Mouse (Mus musculus): ENCODE measurements at regions not wholly inside any gene's neighbourhood (a gene's known extent, or its start where the extent isn't known, plus 50 kb on each side); places are given as distances from the start of the nearest gene placed in this dataset.
"Not testable (repeated sequence)": the region's sequence is repeated elsewhere in the genome, so short reads cannot be mapped to it uniquely, and the experiment has no call there.

DNA sequence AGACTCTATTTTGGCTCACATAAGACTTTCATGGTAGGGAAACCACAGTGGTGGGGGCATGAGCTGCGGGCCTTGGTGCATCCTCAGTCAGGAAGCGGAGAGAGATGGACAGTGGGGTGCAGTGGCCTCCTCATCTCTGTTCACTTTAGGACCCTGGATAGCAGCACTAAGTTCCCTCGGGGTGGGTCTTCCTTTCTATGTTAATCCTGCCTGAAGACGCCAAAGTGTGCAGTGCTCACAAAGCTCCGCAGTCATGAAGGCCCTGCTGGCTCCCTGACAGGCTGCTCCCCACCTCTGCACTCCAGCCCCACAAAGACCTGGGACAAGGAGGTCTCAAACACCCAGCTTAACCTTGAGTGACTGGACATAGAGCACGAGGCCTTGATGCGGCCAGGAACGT, 56.8 kb downstream of the Sox1 start:
- no peak for DNase-seq (ENCODE audit: low spot score)

DNA sequence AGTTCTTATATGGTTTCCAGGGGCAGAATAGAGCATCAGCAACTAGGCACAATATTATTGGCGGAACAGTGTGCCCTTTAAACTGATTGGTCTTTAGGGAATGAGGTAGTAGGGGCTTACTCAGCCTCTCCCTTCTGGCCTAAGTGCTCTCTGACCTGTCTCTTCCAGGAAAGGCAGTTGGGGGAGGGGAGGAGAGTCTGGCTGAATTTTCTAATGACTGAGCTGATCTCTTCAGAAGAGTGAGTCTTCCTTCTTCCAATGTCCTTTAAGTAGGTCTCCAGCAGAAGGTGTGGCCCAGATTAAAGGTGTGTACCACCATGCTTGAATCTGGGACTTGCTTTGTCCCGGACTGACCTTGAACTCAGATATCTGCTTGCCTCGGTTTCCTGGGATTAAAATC, 60.3 kb downstream of the Sox1 start:
- not testable (repeated sequence) for DNase-seq (ENCODE audit: low spot score)

DNA sequence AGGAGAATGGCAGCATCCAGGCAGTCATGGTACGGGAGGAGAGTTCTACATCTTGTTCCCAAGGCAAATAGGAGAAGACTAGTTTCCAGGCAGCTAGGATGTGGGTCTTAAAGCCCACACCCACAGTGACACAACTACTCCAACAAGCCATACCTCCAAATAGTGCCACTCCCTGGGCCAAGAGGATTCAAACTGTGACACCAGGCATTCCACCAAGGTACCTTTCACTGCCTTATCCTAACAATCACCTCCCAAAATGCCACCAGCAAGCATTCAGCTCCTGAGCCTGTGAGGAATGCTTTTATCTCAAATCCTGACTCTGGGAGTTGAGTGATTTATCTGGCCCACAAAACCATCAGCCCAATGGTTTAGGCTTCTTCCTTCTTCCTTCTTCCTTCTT, 61.2 kb downstream of the Sox1 start:
- no peak for DNase-seq (ENCODE audit: low spot score)

DNA sequence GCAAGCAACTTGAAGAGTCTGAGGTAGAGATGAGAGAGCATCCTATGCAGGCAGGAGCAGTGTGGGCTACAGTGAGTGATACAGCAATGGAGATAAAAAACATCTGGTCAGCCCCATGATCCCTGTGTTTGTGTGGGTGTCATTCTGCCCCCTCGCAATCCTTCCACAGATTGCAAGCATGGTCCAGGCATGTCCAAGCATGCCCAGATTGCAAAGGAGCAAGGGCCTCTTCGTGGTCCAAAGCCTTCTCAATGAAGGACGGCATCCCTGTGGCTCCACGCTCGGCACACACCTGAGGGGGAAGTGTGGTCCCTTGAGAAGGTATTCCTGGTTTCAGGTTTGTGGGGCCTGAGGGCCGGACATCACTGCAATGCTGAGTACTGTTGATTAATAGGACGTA, 61.9 kb downstream of the Sox1 start:
- no peak for DNase-seq (ENCODE audit: low spot score)

DNA sequence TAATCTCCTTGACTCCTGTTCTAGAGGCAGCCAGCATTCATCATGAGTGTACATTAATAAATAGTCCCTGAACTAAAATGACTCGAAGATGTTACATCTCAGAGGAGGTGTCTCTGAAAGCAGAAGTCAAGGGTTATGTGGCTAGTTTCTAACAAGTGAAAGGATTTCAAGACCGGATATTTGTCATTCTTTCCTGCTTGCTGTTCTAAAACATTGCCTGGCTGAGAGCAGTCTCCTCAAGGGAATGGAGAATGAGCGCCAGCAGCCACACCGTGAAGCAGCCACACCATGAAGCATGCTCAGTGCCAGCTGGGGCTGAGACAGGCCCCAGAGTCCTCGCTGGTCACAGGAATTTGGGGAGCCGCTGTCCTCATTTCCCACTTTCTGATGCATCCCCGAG, 71.8 kb downstream of the Sox1 start:
- no peak for DNase-seq (ENCODE audit: low spot score)

DNA sequence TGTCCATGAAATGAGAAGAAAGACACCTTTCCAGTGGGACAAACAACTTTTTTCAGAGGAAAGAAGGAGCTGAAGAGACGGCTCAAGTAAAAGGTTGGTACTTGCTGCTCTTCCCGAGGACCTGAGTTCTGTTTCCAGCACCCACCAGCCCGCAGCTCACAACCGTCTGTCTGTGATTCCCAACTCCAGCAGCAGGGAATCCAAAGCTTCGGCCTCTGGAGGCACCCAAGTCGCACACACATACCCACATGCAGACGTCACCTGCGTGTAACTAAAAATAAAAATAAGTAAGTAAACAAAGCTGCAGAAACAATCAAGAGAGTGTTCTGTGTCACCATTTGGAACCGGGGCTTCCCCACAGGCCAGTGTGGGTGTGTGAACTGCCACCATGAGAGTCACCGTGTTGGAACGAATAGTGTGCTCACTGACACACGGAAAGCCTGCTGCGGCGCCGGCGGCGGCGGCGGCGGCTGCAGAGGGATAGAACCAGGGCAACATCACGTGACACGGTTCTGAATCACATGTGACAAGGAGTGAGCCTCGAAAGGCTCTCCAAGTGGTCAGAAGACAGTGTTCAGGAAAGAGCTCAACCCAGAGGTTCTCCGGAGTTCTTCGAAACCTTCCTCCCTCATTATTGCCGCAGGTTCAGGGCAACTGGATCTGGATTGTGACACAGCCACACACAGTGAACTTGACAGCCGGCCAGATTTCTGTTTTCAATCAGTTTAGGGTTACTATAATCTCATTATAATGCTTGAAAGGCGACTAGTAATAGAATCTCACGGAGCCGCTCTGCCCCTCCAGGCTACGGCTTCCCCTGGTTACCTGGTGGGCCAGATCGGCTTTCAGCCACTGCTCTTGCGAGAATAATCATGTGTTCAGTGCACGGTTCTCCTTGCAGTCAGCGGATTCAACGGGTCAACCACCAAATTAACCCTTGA, 72.6 kb downstream of the Sox1 start:
- DNase-seq (ENCODE audit: low spot score) = no peak

DNA sequence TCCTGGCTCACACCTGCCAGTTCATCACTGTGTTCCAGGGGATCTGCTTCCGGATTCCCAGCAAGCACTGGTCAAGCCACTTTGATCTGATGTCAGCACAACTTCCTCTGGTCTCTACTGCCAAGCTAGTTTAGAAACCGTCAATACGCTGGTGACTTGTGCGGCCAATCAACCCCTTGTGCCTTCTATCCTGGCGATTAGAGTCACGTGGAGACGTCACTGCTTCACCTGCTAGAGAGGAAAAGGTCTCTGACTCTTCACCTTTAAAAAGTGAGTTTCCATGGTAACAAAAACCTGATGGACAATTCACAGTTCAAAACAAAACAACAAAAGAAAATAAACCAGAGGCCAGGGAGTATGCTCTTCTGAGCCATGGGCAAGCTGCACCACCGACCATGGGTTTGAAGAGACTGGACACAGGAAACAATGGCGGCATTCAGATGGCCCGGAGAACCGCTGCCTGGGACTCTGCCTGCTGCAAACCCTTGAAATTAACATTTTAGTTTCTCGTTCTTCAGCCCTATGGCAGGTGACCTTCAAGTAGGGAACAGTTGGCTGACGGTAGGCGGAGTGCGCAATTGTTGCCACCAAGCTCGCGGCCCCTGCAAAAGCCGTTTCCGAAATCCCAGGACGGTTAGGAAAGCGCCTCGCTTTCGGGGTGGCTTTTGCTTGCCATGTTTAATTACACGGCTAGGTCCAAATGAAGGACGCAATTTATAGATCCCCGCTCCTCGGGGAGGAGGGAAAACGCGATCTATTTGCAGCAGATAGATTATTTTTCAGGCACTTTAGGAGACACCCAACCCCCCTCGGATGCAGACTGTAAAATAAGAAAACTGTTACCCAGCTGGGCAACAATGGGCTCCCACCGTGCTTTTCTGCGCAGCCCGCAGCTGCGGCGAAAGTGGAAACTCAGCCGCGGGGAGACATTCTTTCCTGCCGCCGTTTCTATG, 82.6 kb downstream of the Sox1 start:
- DNase-seq (ENCODE audit: low spot score) = no peak

DNA sequence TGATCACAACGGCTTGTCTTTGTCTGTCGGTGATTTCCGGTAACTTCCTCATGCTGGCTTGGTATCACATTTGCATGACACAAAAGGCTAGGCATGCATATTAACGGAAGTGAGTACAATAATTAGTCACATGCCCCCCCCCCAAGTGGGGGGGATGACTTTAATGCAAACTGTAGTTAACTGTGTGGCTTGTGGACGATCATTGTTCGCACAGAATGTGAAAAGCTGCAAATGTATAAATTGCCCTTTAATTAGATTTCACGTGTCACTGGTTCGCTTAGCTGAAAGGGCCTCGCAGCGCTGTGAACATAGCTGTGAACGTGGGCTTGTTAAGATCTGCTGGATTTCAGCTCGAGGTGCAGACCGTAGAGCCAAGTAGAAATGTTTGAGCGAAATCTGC, 86.8 kb downstream of the Sox1 start:
- no peak for DNase-seq (ENCODE audit: low spot score)

DNA sequence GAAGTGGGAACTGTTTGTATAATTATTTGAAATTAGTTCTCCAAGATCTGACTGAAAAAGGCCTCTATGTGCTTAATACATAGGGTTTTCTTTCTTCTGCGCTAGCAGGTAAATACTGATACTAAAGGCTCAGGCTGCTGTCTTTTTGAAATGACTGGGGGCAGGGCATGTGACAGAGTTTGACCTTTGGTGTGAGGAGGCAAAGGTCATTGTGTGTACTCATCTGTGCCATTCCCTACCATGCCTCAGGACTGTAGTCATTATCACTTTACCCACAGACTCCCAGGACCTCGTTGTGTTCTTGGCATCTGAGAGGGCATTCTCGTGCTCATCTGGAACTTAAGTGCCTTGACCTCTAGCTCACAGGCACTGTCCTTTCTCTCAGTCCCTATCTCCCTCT, 88.5 kb downstream of the Sox1 start:
- DNase-seq (ENCODE audit: low spot score) = no peak

DNA sequence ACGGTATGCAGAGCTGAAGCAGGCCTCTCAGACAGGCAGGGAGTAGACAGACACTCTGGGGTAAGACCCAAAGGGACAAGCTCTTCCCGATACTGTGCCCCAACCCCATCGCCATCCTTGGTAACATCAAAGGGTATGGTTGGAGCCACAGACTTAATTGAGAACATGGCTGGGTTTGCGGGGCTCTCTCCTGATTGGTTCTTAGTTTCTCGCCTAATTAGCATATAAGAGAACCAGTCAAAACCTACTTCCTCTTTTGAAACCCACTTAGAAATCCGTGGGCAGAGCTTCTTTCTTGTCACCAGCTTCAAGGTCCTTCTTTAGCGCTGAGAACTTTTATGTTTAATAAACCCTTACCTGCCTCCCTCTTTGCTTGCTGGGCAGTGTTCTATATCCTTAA, 87.5 kb upstream of the Spaca7 start:
- DNase-seq (ENCODE audit: low spot score) = no peak

DNA sequence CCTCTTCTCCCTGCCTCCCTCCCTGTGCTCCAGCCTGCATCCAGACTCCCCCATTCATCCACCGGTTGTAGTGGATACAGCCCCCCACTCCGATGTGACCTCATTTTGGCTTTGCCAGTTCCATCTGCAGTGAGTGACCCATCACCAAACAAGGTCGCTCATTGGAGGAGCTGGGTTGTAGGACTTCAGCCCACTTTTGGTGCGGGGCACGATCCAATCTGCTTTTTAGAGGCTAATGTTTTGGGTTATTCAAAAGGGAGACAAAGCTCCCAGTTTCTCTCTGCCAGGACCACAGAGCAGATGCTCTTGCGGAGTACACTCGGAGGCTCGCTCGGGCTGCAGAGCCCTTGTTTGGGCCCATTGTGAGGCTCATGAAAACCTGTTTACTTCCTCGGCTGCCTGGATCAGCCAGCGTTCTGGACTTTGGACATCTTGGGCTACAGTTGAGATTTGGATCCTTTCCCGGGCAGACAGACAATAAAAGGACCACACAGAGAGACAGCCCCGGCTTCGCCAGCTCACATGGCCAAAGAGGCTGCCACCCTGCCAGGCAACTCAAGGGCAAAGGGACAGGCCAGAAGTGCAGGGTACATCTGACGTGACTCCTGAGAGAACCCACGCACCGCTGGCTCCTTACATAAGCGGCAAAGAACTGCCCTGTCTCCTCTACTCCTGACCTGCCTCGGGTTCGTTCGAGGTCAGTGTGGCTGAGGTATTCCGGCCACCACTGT, 86.3 kb upstream of the Spaca7 start:
- no peak for DNase-seq (ENCODE audit: low spot score)

DNA sequence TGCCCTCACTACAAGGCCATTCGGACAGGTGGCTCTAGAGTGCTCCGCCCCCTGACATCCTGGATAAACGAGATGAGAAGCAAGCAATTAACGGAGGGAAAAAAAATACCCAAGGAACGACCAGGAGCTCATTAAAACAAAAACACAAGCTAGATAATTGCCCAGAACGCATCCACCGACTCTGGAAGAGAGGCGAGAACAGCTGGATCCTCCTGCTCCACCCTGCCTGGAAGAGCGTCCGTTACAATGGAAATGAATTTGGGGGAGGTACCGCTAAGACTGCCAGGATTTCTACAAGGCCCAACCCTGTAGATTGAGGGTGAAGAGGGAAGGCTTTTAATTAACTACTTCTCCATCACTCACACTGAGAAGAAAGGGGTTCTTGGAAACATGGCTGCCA, 85.6 kb upstream of the Spaca7 start:
- DNase-seq (ENCODE audit: low spot score) = no peak

DNA sequence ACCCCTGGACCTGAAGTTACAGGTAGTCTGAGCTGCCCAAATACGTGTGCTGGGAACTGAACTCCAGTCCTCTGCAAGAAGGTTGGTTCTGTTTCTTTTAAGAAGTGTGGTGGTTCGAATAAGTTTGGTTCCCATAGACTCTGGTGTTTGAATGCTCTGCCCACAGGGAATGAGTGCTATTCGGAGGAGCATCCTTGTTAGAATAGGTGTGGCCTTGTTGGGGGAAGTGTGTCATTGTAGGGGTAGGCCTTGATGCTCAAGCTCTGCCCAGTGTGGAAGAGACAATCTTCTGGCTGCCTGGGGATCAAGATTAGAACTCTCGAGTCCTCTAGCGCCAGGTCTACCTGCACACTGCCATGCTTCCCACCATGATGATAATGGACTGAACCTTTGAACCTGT, 83.6 kb upstream of the Spaca7 start:
- DNase-seq (ENCODE audit: low spot score) = no peak

DNA sequence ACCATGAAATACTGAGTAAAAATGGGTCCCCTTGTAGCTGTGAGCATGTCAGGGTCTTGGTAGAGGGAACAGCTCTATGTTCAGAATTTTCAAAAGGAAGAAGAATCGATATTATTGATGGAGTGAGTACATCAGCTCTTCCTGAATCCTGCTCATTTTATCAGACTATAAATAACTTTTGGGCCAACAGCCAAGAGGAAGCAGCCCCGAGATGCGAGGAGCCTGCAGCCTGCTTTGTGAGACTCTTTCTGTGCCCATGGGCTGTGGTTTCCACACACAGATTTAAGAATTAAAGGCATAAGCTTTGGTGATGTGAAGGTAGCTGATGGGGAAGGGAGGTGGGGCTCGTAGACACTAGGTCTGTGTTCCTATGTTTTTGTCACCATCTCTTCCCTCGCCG, 81.4 kb upstream of the Spaca7 start:
- DNase-seq (ENCODE audit: low spot score) = no peak

DNA sequence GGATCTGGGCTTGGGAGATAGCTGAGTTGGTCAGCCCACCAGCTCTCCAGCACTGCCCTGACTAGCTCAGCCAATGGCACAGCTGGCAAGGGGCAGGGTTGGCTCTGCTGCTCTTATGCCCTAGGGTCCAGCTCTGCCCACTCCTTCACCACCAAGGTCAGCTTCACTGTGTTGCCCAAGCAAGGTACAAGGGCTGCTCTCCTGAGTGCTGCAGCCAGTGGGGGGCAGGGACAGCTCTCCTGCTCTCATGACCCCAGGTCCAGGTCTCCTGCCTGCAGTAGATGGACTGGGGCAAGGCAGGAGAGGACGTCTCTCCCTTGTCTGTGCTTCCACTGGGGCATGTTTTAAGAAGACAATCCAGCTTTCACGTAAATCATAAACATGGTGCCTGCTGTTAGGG, 80.4 kb upstream of the Spaca7 start:
- DNase-seq (ENCODE audit: low spot score) = no peak

DNA sequence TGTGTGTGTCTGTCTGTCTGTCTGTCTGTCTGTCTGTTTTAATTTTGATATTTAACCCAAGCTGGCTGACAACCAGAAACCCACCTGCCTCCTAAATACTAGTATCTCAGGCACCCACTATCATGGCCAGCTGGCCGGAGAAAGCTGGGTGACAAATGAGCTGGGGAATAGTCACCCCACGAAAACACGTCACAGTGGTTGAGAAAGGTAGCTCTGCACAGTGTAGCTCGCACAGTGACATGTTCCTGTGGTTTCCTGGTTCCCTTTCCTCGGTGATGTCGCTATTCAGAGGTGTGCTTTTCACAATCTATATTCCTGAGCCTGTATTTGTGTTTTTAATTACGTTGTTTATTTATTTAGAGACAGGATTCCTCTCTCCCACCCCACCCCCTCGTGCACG, 78.3 kb upstream of the Spaca7 start:
- no peak for DNase-seq (ENCODE audit: low spot score)

DNA sequence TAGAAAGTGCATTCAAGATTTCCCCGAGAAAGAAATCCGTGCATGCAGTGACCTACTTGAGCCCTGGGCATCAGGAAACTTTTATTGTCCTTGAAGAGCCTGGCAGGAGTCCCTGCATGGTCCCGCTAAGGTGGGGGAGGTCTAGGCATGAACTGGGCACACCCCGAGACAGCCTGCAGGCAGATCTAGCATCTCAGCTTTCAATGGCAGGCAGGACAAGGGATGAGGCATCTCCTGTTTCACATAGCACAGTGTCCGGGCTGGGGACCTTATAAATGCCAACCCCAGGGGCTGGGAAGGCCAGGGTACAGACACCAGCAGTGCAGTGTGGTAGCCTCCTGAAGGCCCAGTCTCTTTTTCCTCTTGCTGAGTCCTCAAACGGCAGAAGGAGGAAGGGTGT, 75.4 kb upstream of the Spaca7 start:
- DNase-seq (ENCODE audit: low spot score) = no peak

DNA sequence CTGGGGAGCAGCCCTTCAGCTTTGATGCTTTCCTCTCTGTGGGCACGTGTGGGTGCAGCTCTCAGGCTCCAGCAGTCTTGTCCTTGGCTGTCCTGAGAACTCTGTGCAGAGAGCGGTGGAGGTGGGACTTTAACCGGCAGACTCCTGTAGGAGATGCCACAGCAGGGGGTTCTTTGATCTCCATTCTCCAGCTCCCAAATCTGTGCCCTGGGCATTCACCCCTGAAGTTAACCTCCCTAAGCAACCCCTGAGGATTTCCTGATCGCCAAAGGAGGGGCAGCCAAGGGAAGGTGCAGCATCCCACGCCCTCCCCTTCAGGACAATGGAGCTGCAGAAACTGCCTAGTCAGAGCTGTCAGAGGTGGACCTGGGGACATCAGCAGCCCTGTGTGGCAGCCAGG, 73.2 kb upstream of the Spaca7 start:
- DNase-seq (ENCODE audit: low spot score) = no peak

DNA sequence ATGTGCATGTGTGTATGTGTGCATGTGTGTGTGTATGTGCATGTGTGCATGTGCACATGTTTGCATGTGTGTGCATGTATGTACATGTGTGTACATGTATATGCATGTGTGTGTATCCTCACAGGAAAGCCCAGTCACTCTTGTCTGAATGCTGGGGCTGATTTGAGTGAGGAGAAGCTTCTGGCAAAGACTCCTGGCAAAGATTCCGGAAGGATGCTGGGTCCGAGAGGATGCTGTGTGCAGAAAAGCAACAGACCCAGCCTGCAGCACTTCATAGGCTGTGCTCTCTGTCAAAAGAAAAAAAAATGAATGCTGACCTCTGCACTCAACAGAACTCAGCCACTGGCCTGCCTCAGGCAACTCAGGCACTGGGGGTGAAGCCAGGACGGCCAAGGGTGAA, 72.5 kb upstream of the Spaca7 start:
- DNase-seq (ENCODE audit: low spot score) = no peak

DNA sequence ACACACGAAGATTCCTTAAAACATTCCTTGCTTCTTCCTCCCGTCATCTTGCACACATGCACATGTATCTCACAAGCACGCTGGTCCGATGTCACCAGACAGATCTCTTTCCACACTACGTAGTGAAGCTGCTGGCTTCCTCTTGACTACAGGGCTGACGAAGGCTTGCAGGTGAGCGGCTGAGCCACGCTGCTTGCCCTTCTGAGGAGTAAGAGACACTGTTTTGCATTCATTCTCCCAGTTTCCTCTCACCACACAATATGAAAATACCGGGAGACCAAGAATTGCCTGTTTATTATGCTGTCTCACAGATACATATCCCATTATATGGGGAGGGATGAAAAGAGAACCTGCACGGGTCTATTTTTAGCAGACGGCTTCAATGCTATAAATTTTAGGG, 71.0 kb upstream of the Spaca7 start:
- DNase-seq (ENCODE audit: low spot score) = no peak

DNA sequence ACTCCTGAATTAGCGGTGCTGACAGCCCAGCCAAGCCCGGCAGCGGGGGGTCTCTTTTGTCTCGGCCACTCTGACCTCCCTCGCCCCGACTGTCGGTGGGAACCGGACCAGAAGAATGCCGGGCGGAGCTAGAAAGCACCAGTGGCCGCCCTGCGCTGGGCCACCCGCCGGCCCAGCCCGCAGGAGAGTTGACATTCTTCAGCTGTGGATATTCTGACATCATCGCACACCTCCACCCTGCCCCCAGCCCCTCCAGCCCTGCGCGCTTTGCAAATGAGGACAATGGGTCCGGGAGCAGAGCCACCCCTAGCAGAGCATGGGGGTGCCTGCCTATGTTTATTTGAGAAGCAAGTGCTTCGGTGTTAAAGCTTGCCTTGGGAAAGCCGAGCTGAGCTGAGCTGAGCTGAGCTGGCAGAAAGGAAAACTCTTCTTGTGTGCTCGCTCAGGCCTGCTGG, 70.5 kb upstream of the Spaca7 start:
- no peak for DNase-seq (ENCODE audit: low spot score)

DNA sequence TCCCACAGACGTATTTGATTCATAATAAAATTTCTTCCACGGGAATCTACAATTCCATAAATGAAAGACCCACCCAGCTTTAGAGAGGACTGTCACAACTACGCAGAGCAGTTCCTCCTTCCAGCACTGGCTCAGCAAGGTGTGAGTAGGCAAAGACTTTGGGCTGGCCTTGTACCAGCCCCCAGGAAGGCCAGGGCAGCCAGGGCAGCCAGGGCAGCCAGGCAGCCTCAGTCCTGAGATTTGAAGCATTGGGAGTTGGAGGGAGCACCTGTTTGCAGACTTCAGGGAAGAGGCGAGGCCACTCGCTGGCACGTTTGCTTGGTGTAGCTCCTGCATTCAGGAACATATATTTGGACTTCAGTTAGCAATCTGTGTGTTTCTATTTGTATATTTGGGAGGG, 70.0 kb upstream of the Spaca7 start:
- no peak for DNase-seq (ENCODE audit: low spot score)
